Mouse (Mus musculus): ENCODE measurements around the gene Creld1. TPM values are rescaled to one million over a fixed set of nuclear protein-coding genes. Genes with fewer than 3 reads are reported as not detected.

Creld1 gene
- total RNA-seq, 2 experiments from 2014 or later = 47.5 to 54.4 TPM

- intact Hi-C loops (cut with DNase I) = loop anchor here (5.0 kb wide), 2 partner anchors 38 to 238 kb away; partner anchors contain the start of gene Creld1
- H3K27ac ChIP-seq = no peak overlapping the region
- TF ChIP-seq CTCF (IDR thresholded peaks at IDR 0.05) = no peak
- H3K4me3 ChIP-seq = no peak overlapping the region
- DNase-seq = no peak
These were observed 38.7 kb upstream of the Creld1 start for GRCm38 (mm10) chr6:113444207-113444965.

GRCm38 (mm10) chr6:113447639-113448038, 35.5 kb upstream of the Creld1 start:
- Histone ChIP-seq H3K27ac (no peak overlapping the region), H3K4me3 (no peak overlapping the region)
- no peak for DNase-seq
- no peak for TF ChIP-seq CTCF (IDR thresholded peaks at IDR 0.05)
- intact Hi-C loops (cut with DNase I) = no loop called here

GRCm38 (mm10) chr6:113451839-113452238, 31.3 kb upstream of the Creld1 start:
- intact Hi-C loops (cut with DNase I) = no loop called here
- DNase-seq = no peak
- no peak for TF ChIP-seq CTCF (IDR thresholded peaks at IDR 0.05)
- Histone ChIP-seq H3K27ac (no peak overlapping the region), H3K4me3 (no peak overlapping the region)

- no peak for TF ChIP-seq CTCF (IDR thresholded peaks at IDR 0.05)
These were observed 28.1 kb upstream of the Creld1 start for GRCm38 (mm10) chr6:113455007-113455406.

GRCm38 (mm10) chr6:113457952-113458534, 25.1 kb upstream of the Creld1 start, which contains the start of gene Il17re:
TSS of gene Il17re (plus strand) at chr6:113458484.
- Histone ChIP-seq H3K27ac (no peak within 1 kb of the TSS), H3K4me3 (no peak within 1 kb of the TSS)
- no peak for TF ChIP-seq CTCF (IDR thresholded peaks at IDR 0.05)
- intact Hi-C loops (cut with DNase I) = no loop called here
- DNase-seq = no peak

More at GRCm38 (mm10) chr6:113455007-113455406, 28.1 kb upstream of the Creld1 start:
- no peak for DNase-seq
- Histone ChIP-seq H3K4me3 (no peak overlapping the region), H3K27ac (no peak overlapping the region)
- intact Hi-C loops (cut with DNase I) = no loop called here

GRCm38 (mm10) chr6:113458635-113459034, 24.5 kb upstream of the Creld1 start:
- intact Hi-C loops (cut with DNase I) = no loop called here
- TF ChIP-seq CTCF (IDR thresholded peaks at IDR 0.05) = no peak
- Histone ChIP-seq H3K4me3 (no peak overlapping the region), H3K27ac (no peak overlapping the region)
- DNase-seq = no peak

- intact Hi-C loops (cut with DNase I) = no loop called here
- no peak overlapping the region for H3K27ac ChIP-seq
- no peak for TF ChIP-seq CTCF (IDR thresholded peaks at IDR 0.05)
- no peak for DNase-seq
- no peak overlapping the region for H3K4me3 ChIP-seq
These were observed 19.1 kb upstream of the Creld1 start for GRCm38 (mm10) chr6:113464040-113464439.

GRCm38 (mm10) chr6:113465602-113466001, 17.5 kb upstream of the Creld1 start:
- Histone ChIP-seq H3K4me3 (no peak overlapping the region), H3K27ac (no peak overlapping the region)
- DNase-seq = no peak
- no peak for TF ChIP-seq CTCF (IDR thresholded peaks at IDR 0.05)
- intact Hi-C loops (cut with DNase I) = no loop called here

- DNase-seq = no peak
- intact Hi-C loops (cut with DNase I) = no loop called here
- Histone ChIP-seq H3K4me3 (no peak overlapping the region), H3K27ac (no peak overlapping the region)
- TF ChIP-seq CTCF (IDR thresholded peaks at IDR 0.05) = no peak
These were observed 14.6 kb upstream of the Creld1 start for GRCm38 (mm10) chr6:113468512-113468911.

GRCm38 (mm10) chr6:113469021-113469420, 14.1 kb upstream of the Creld1 start:
- H3K4me3 ChIP-seq = peak overlapping the region; percentile 69
- peak; percentile 75 for DNase-seq

GRCm38 (mm10) chr6:113469432-113469831, 13.7 kb upstream of the Creld1 start:
- intact Hi-C loops (cut with DNase I) = loop anchor here (1.0 kb wide), 2 partner anchors 25 to 28 kb away; no protein-coding TSS in a partner anchor
- Histone ChIP-seq H3K4me3 (peak overlapping the region; percentile 69), H3K27ac (peak overlapping the region; percentile 71)
- peak; percentile 63 for TF ChIP-seq CTCF (IDR thresholded peaks at IDR 0.05)
- peak; percentile 87 for DNase-seq

More at GRCm38 (mm10) chr6:113469021-113469420, 14.1 kb upstream of the Creld1 start:
- intact Hi-C loops (cut with DNase I) = loop anchor here (1.0 kb wide), 2 partner anchors 25 to 28 kb away; no protein-coding TSS in a partner anchor
- peak overlapping the region; percentile 71 for H3K27ac ChIP-seq
- TF ChIP-seq CTCF (IDR thresholded peaks at IDR 0.05) = peak; percentile 66

GRCm38 (mm10) chr6:113471297-113471936, 11.7 kb upstream of the Creld1 start, which contains the start of gene Il17rc:
TSS of gene Il17rc (plus strand) at chr6:113471427.
- H3K27ac ChIP-seq = peak within 1 kb of the TSS; percentile 89
- DNase-seq = peak; percentile 84
- TF ChIP-seq CTCF (IDR thresholded peaks at IDR 0.05) = no peak
- intact Hi-C loops (cut with DNase I) = no loop called here
- H3K4me3 ChIP-seq = peak within 1 kb of the TSS; percentile 77

GRCm38 (mm10) chr6:113472061-113472460, 11.0 kb upstream of the Creld1 start:
- H3K27ac ChIP-seq = peak overlapping the region; percentile 89
- peak overlapping the region; percentile 77 for H3K4me3 ChIP-seq
- TF ChIP-seq CTCF (IDR thresholded peaks at IDR 0.05) = no peak
- DNase-seq = no peak
- intact Hi-C loops (cut with DNase I) = no loop called here
